Mouse (Mus musculus) telencephalon, adult 2 months (tissue): ENCODE results near the gene Krtap22-2.
"Not testable (repeated sequence)": the region's sequence is repeated elsewhere in the genome, so short reads cannot be mapped to it uniquely, and the experiment has no call there.

Source experiments
- DNase-seq: peaks from one replicate; pipeline ENCODE4 v3.0.0-alpha.2; 2011; ENCODE audit warnings: low read depth, low spot score

The Krtap22-2 gene

DNA sequence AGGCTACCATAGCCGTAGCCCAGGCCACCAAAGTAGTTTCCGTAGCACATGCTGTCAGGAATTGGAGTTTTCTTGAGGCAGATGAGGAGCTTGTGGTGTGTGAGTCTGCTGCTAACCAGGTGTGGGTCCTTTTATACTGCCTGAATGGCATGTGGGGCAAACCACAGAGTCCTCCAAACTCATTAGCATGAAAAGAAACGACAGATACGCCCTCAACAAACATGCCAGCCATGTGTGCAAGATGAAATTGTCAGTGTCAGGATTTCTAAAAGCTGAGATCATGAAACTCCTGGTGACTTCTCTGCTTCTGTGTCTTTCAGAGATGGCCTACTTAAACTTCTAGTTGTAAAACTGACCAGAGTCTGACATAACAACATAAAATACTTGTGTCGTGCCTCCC is at the start of gene Krtap22-2:
Gene Krtap22-2 (minus strand): TSS at position 101 of the 400 bp plus-strand sequence.
- DNase-seq: no peak

DNA sequence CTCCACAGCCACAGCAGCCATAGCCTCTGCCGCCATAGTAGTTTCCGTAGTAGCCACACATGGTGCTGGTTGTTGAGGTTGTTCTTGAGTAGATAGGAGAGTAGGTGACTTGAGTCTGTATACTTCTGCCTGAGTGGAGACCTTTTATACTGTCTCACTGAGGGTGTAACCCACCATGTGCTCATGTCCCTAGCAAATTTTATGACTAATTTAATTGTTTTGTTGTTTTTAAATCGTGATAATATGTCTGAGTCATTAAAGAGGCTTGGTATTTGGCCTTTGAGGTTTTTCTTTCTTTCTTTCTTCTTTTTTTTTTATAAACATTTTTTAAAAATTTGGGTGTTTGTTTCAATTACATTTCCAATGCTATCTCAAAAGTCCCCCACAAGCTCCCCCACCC is 37.2 kb upstream of the Krtap22-2 start, which contains the start of gene Krtap6-5:
Gene Krtap6-5 (minus strand): TSS at position 101 of the 400 bp plus-strand sequence.
- DNase-seq: no peak

DNA sequence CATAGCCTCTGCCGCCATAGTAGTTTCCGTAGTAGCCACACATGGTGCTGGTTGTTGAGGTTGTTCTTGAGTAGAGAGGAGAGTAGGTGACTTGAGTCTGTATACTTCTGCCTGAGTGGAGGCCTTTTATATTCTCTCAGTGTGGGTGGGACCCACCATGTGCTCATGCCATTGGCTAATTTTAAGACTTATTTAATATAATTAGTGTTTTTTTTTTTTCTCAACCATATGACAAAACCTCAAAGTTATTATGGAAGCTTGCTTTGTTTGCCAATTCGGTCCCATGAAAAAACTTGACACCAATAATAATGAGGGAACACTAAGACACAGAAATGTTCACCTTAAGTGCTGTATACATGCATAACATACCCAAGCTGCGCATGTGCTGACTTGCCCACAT is 30.8 kb upstream of the Krtap22-2 start, which contains the start of gene Gm10228:
Gene Gm10228 (minus strand): TSS at position 101 of the 400 bp plus-strand sequence.
- DNase-seq: not testable (repeated sequence)

DNA sequence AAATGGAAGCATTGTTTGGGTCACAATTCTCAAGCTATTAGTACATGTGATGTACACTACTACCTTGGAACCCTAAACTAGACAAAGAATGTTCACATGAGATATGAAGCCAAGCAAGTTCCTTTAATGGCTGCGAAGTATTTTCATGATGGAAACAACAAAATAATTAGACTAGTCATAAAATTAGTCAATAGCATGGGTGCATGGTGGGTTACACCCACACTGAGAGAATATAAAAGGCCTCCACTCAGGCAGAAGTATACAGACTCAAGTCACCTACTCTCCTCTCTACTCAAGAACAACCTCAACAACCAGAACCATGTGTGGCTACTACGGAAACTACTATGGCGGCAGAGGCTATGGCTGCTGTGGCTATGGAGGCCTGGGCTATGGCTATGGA is 20.8 kb upstream of the Krtap22-2 start, which contains the start of gene Krtap6-1:
Gene Krtap6-1 (plus strand): TSS at position 301 of the 400 bp plus-strand sequence.
- not testable (repeated sequence) for DNase-seq

DNA sequence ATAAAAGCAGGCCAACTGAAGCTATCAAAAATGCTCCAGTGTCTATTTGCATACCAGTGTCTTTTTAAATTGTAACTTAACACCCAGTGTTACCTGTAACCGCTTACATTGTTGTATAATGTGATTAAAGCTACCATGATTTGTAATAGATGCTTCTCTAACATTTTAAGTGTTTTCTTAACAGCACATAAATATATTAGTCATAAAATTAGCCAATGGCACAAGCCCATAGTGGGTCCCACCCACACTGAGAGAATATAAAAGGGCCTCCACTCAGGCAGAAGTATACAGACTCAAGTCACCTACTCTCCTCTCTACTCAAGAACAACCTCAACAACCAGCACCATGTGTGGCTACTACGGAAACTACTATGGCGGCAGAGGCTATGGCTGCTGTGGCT is 4.4 kb upstream of the Krtap22-2 start, which contains the start of gene Gm10229:
Gene Gm10229 (plus strand): TSS at position 301 of the 400 bp plus-strand sequence.
- DNase-seq: not testable (repeated sequence)

DNA sequence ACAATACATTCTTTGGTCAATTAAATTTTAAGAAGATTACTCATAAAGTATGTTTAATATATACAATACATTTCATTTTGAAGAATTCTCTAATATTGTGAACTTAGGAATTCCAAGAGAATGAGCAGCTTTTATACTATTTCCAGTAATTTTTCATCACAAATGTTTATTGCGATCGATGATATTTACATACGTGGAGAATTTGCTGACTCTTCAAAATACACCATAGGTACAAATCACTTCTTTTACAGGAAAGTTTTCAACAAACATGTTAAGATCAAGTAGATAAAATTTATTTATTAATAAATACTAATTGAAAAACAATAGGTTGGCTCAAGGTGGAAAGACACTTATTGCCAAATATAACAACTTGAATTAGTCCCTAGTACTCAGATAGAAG is 3.4 kb upstream of the Krtap22-2 start:
- no peak for DNase-seq

DNA sequence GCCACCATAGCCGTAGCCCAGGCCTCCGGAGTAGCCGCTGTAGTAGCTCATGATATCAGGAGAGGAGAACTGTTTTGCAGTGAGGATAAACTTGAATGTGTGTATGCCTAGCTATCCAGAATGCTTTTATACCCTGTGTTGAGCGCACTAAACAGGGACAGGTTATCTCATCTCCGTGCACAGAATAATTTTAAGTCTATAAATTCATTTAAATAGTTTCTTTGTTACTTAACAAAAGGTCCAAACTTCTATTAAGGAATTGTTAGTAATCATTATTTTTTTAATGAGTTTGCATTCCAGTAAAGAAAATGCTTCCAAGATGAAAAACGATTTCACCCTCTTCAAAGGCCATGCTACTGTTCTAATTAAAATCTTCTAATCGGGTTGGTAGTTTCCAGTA is 47.8 kb downstream of the Krtap22-2 start, which contains the start of gene Krtap16-3:
Gene Krtap16-3 (minus strand): TSS at position 101 of the 400 bp plus-strand sequence.
- no peak for DNase-seq
